Mouse (Mus musculus) thymus, adult 2 months (tissue): Measurements from ENCODE around the gene Fbxl7.

ENCODE experiments used
- CTCF ChIP-seq: fragments of 200-500 bp; IDR thresholded peaks from 2 replicates; pipeline ENCODE4 v1.5.1; 2012; ENCODE audit warnings: mild to moderate bottlenecking, control low read depth, low read length, moderate library complexity, borderline replicate concordance; ENCODE audit not compliant: control insufficient read depth, poor library complexity, insufficient read depth; ENCODE audit errors: extremely low read depth
- POLR2A ChIP-seq: fragments of 200-500 bp; IDR thresholded peaks from 2 replicates; pipeline ENCODE4 v1.6.1; 2012; ENCODE audit warnings: mild to moderate bottlenecking, low read length, control low read depth, moderate library complexity; ENCODE audit not compliant: control insufficient read depth, poor library complexity, insufficient read depth; ENCODE audit errors: extremely low read depth

GRCm38 (mm10) chr15:26834415-26834814, 61.0 kb downstream of the Fbxl7 start:
- no peak for TF ChIP-seq CTCF
- TF ChIP-seq POLR2A, result no peak
